Mouse (Mus musculus) kidney, adult 9 months (tissue): ENCODE results near the gene Plbd2.
"Not testable (repeated sequence)": the region's sequence is repeated elsewhere in the genome, so short reads cannot be mapped to it uniquely, and the experiment has no call there.

Experiments used
- DNase-seq: peaks from one replicate; pipeline ENCODE4 v3.0.0; 2022

Gene Plbd2

DNA sequence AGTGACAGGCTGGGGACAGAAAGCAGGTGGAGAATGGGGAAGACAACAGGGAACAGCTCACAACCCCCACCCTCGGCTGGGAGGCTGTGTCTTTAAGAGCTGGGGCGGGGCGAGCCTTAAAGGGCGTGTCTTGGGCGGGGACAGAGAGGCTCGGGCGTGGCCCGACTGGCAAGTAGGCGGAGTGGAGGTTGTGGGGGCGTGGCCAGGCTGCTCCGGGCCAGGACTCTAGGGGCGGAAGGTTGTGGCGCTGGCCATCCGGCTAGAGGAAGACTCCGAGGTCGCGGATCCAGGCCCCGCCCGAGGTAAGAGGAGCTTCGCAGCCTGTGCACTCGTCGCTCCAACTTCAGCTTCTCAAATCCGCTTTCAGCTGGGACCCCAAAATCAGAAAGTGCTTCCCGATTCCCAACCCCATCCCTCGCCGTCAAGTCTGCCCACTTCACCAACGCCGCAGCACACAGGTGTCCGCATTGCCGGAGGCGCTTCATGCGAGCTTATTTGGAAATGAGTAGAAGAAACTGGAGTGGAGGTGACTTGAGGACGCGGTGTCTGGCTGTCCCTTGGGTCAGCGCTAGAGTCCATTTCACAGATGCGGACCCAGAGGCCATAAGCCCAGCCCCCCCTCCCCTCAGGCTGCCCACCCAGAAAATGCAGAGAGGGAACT lies 7.7 kb upstream of the Plbd2 start, which contains the start of gene Slc8b1:
TSS of gene Slc8b1 (plus strand) at position 187 of the 661 bp plus-strand sequence.
- peak; percentile 99 for DNase-seq

DNA sequence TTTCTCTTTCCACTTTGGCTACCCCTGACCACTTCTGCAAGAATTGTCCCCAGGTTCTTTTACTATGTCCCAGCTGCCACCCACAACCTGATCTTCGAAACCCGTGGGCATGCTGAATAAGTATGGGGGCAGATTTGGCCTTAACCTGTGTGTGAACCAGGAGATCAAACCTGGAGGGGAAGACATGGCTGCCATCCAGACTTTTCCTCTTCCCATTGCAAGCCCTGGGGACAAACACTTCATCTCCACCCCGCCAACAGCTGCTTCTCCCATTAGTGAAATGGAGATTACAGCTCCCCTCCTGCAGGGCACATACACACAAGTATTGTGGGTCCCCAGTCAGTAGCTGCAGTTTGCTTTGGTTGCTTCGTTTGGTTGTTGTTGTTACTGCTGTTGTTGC lies 3.9 kb upstream of the Plbd2 start:
- DNase-seq = no peak

DNA sequence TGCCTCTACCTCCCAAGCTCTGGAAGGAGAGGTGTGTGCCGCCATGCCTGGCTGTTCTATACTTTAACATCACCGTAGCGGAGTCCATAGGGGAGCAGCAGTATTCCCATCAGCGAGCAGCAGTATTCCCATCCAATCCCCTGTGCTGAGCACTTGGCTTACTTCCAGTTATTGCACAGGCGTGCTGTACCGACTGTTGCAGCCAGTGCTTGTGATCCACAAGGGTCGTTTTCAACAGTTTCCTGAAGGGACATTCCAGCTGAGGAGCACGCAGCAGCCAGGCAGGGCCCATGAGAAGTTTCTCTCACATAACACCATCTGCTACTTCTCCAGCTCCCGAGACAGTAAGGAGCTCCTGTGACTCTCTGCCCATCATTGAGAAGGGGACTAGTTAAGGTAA lies 3.1 kb upstream of the Plbd2 start:
- no peak for DNase-seq

DNA sequence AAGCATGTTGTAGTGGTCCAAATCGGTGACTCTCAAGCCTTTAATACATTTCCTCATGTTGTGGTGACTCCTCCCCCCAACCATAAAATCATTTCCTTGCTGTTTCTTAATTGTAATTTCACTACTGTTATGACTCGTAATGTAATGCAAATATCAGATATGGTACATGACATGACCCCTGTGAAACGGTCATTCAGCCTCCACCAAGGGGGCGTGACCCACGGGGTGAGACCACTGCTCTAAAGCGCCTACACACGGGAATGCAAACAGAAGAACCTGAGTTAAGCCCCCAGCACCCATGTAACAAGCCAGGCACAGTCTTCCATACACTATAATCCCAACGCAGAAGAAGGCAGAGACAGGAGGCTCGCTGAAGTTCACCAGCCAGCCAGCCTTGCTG lies 2.4 kb upstream of the Plbd2 start:
- no peak for DNase-seq

DNA sequence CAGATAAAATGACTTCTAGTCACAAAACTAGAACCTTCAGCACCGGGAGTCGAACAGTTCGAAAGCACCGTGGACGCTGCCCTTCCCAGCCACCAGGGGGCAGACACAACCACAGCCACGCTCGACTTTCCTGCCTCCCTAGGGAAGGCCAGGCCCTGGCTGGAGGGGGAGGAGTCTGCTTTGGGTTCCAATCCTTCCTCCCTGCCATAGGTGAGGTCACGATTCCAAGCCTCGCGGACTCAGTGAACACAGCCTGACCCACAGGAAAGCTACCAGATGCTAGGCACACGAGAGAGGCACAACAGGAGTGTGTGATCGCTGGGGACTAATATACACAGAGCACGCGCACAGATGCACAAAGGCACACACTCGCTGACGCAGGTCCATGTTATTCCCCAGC lies 1.9 kb upstream of the Plbd2 start:
- DNase-seq = peak; percentile 88

DNA sequence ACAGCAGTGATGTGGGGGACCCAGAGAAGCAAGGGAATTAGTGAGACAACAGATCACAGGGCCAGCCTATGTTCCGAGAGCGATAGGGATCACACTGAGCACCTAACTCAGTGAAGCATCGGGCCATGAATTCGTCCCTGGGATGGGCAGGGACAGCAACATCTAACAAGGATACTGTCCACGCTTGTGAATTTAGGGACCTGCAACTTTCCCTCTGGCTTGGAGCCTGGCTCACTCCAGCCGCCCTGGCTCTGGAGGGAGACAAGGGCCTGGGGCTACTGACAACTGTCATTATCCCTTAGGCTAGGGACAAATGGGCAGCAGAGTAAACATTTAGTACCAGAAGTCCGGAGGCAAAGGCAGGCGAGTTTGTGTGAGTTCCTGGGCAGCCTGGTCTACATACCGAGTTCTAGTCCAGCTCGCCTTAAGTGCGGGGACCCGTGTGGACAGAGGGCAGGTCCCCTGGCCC lies 716 bp downstream of the Plbd2 start:
- DNase-seq = no peak

DNA sequence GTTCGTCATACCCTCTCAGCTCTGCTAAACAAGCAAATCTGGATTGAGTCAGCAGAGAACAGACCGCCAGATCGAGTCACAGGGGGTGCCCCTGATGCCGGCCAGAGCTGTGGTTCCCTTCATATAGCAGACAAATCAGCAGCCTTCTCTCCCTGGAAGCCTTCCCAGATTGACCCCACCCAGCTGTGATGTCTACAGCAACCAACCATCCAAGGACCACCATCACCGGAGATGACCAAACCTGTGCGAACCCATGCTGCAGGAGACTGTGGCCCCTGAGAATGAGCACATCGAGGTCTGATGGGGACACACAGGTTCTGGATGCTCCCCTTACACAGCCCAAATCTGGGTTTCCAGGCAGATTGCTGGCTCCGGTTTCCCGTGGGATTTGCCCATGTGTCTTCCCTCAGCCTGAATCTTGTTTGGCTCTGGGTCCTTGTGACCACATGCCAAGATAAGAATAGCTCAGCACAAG lies 1.2 kb downstream of the Plbd2 start:
- DNase-seq = no peak

DNA sequence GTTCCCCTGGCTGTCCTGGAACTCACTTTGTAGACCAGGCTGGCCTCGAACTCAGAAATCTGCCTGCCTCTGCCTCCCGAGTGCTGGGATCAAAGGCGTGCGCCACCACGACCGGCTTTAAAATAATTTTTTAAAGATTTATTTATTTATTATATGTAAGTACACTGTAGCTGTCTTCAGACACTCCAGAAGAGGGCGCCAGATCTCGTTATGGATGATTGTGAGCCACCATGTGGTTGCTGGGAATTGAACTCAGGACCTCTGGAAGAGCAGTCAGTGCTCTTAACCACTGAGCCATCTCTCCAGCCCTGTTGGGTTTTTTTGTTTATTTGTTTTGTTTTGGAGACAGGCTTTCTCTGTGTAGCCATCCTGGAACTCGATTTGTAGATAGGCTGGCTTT lies 2.8 kb downstream of the Plbd2 start:
- not testable (repeated sequence) for DNase-seq

DNA sequence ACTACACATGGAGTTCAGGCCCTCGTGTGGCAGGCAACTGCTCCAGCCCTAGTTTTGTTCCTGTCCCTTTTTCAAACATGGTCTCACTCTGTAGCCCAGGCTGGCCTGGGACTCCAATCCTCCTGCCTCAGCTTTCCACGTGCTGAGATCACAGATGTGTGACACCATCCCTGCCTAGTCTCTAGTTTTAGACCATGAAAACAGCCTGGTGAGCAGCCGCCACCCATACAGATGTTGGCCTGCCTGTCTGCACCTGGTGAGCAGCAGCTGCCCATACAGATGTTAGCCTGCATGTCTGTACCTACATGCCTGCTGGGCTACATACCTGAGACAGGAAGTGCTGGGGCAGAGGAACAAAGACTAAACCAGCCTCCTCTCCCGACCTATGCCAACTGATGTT lies 4.2 kb downstream of the Plbd2 start:
- DNase-seq = no peak

DNA sequence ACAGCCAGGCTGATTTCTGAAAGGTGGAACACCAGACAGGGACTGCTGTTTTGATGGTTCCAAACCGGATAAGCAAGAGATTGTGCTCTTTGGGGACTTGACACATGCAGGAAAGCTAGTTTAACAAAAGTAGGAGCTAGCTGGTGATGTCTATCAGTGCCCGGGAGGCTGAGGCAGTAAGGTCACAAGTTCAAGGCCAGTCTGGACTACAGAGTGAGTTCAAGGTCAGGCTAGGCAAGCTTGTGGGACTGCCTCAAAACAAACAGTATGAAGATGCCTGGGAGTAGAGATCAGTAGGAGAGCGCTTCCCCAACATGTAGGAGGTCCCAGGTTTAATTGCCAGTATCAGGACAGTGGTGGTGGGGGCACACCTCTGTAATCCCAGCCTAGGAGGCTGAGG lies 6.4 kb downstream of the Plbd2 start:
- no peak for DNase-seq

DNA sequence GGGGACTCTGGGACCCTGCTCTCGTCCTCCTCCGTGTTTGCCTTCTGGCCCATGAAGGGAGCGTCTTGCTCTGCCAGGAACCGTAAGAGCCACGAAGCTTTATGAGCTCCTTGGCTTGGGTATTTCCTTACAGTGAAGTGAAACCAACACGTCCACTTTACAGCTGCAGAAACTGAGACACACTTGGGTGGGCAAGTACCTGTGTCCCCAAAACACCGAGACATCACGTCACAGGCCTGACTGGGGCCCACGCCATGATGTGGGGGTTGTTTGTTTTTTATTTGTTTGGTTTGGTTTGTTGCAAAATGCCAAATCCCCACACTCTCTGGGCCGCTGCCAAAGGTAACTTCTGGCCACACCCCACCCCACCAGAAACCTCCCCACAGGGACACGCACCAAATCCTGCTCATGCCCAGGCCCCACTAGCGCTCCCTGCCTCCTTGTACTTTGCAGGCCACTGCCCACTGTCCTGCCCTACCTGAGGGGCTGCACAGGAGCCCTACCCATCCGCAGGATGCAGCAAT lies 7.7 kb downstream of the Plbd2 start:
- DNase-seq = no peak

DNA sequence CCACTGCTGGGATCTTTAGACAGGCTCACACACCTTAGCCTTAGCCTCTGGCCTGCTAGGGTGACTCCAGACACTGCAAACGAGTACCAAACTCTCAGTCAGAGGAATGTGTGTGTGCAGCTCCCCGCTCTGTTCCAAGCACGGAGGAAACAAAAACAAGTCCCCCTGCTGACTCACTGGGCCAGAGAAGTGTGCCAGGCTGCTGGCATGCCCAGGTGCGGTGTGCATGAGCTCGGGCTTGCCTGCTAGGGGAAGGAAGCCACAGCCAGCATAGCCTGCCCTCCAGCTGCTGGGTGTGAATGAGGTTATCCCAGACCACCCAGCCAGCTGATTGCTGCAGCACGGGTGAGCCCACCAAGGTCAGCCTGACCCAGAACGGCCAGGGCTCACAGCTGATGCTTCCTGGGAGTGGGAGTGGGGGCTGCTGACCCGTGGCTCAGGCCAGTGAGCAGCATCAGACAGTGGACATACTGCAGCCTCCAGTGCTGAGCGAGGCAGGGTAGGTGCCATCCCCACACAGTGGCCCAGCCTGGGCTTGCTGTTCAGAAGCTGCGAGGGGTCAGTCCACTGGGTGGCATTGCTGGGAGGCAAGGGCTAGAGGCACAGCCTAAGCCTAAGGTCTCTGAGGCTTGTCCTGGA lies 8.2 kb downstream of the Plbd2 start:
- no peak for DNase-seq

DNA sequence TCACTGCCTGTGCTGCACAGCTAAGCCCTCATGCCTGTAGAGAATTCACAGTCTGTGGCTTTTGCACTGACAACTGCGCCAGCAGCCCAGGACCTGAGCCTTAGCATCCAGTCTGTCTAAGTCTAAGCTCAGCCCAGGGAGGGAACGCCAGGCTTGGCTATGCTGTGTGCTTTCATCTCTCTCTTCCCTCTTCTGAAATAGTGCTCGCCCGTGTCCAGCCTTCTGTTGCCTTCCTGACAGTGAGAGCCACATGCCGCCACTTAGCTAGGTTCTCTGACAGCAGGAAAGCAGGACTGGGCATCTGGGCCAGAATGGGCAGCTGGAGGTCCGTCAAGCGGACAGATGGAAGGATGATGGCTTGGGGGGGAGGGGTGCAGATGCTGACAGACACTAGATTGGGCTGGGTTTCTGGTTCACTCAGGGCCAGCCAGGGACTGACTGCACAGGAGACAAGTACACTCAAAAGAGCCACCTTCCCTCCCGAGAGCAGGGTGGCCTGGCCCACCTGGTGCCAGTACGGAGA lies 9.5 kb downstream of the Plbd2 start:
- DNase-seq = no peak

DNA sequence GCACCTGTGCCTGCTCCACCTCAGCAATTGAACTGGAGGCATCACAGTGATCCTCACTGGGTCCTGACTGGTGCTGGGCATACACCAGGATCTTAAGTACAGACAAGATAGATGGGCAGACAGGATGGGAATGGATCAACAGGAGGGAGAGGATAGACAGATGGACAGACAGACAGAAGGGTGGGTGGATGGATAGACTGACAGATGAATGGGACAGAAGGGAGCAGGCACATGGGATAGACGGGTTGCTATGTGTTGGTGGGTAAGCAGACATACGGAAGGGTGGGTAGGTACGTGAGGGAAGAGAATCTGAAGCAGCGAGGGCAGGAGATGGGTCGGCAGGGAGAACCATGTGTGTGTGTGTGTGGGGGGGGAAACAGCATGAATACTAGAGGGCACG lies 10.0 kb downstream of the Plbd2 start:
- no peak for DNase-seq

DNA sequence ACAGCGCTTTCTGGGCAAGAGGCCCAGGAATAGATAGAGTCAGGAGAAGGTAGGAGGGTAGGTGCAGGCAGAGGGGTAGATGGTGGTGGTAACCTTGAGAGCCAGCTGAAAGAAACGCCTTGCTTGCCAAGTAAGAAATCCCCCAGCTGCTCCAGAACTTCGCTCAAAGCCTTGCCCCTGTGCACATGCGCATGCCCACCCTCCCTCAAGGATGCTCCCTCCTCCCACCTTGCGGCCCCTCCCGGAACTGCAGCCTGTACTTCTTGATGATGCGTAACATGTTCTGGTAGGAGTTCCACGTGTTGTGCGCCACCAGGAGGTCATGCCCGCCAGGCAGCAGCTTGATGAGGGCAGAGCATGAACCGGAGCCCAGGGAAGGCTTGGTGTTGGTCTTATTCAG lies 11.0 kb downstream of the Plbd2 start:
- no peak for DNase-seq

DNA sequence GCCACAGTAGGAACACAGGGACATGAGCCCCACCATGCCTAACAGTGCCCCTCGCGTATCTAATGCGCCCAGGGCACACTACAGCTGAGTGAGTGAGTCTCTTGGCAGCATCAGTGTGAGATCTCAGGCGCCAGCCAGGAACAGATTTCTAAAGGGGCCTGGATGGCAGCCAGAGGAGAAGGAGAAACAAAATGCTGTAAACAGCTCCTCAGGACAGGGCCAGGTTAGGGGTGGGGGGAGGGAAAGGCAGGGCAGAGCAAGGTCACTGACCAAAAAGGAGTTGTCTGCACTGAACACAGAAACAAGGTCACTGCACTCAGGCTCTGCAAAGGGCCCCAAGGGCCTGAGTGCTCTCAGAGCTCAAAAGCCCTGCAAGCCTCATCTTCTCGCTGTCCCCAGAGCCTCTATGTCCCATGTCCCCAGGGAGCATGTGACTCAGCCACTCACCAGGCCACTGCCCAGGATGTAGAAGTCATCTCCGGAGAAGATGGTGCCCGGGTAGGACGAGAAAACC lies 12.7 kb downstream of the Plbd2 start:
- peak; percentile 79 for DNase-seq

DNA sequence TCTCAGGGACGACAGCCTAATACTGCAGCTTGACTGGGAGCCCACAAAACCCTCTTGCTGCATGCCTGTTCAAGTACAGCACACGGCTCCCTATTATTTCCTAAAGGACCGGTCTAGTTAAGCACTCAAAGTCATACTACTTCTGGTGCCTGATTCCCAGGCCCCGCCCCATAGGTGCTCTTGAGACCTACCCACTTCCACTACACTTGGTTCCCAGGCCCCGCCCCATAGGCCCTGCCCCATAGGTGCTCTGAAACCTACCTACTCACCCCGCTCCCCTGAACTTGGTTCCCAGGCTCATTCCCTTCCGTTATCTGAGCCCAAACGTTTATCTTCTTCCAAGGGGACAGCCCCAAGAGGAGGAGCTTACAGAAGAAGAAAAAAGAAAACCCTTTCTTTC lies 15.6 kb downstream of the Plbd2 start:
- DNase-seq = no peak

DNA sequence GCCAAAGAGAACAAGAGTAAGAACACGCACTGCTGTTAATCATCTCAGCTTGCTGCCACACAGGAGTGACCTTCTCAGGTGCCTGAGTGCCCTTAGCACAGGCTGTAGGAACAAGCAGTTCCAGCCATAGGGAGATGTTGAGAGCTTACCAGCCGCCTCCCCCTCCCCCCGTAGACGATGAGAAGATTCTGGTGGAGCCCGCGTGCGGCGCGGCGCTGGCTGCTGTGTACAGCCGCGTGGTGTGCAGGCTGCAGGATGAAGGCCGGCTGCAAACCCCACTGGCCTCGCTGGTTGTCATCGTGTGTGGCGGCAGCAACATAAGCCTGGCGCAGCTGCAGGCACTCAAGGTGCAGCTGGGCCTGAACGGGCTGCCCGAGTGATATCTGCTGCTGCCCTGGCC lies 20.0 kb downstream of the Plbd2 start:
- DNase-seq = no peak

DNA sequence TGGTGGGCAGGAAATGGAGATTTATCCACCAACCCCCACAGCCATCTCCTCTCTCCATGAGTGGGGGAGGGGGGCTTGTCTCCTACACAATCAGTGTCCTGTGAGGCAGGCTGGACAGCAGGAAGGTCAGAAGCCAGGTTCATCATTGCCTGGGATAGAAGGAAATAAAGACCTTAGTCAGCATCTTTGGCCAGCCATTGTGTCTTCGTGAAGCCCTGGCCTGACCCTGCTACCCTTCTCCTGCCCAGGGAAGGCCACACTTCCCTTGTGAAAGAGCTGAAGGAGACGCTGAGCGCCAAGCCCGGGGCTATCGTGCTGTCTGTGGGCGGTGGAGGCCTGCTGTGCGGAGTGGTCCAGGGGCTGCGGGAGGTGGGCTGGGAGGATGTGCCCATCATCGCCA lies 22.2 kb downstream of the Plbd2 start:
- no peak for DNase-seq

DNA sequence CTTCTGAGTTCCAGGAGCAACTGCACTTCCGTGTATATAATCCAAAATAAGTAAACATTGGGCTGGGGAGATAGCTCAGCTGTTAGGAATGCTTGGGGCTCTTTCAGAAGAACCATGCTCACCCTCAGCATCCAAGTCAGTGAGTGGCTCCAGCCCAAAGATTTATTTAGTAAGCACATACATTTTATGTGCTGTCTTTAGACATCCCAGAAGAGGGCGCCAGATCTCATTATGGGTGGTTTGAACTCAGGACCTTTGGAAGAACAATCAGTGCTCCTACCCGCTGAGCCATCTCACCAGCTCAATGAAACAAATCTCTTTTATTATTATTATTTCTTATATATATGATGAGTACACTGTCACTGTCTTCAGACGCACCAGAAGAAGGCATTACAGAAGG lies 23.9 kb downstream of the Plbd2 start:
- no peak for DNase-seq

DNA sequence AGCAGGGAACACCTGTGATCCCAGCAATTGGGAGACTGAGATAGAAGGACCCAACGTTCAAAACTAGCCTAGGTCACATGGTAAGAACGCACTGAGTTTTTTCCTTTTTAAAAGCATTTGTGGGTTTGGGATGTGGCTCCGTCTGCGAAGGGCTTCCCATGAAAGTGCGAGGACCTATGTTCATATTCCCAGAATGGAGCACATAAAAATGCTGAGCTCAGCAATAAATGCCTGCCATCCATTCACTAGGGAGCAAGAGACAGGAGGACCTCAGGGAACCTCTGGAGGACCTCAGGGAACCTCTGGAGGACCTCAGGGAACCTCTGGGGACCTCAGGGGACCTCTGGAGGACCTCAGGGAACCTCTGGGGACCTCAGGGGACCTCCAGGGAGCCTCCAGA lies 25.4 kb downstream of the Plbd2 start:
- DNase-seq = no peak

DNA sequence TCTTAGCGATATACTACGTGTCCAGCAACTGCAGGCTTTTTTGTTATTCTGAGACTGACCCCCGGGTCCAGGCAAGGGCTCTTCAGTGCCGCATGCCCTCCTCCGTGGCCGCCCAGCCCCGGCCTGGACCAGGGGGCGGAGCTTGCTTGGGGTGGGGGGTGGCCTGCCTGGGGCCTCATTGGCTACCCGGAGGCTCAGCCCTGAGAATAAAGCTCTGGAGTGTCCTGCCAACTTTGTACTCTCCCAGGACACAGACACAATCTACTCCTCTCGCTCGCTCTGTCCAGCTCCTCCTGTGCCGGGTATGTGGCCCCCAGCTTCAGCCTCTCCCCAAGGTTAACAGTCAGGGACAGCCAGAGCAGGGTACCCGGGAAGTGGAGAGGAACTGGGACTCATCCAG lies 27.1 kb downstream of the Plbd2 start, which contains the start of gene Sds:
TSS of gene Sds (plus strand) at position 231 of the 400 bp plus-strand sequence.
- DNase-seq = no peak

DNA sequence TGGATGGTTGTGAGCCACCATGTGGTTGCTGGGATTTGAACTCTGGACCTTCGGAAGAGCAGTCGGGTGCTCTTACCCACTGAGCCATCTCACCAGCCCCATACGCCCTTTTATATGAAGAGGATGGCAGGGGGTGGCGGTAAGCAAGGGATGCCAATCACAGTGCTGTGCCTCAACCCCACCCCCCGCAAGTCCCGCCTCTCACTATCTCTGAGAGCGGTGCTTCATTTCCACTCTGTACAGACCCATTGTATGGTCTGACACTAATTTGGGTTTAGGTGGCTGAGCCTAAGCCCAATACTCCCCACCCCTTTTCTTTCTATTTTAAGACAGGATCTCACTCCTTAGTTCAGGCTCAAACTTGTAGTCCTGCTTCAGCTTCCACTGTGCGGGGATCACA lies 27.6 kb downstream of the Plbd2 start:
- DNase-seq = no peak

DNA sequence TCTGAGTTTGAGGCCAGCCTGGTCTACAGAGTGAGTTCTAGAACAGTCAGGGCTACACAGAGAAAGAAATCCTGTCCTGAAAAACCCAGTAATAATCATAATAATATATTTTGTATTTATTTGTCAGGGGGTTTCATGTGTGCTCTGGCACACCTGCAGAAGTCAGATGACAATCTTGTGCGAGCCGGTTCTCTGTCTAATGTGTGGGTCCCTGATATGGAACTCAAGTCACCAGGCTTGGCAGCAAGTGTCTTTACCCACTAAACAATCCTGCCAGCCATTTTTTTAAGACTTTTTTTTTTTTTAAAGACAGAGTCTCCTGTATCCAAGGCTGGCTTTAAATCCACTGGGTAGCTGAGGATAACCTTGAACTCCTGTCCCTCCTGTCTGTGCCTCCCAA lies 30.1 kb downstream of the Plbd2 start:
- no peak for DNase-seq
